Mouse (Mus musculus) c-Kit-positive CD71-positive TER-119-positive erythroid progenitor cells, embryonic 14.5 days (primary cell): ENCODE measurements around the gene Prmt9.

ENCODE experiments used
- DNase-seq: peaks from one replicate; pipeline ENCODE4 v3.0.0-alpha.2; 2013; ENCODE audit warnings: low spot score

Gene Prmt9

DNA sequence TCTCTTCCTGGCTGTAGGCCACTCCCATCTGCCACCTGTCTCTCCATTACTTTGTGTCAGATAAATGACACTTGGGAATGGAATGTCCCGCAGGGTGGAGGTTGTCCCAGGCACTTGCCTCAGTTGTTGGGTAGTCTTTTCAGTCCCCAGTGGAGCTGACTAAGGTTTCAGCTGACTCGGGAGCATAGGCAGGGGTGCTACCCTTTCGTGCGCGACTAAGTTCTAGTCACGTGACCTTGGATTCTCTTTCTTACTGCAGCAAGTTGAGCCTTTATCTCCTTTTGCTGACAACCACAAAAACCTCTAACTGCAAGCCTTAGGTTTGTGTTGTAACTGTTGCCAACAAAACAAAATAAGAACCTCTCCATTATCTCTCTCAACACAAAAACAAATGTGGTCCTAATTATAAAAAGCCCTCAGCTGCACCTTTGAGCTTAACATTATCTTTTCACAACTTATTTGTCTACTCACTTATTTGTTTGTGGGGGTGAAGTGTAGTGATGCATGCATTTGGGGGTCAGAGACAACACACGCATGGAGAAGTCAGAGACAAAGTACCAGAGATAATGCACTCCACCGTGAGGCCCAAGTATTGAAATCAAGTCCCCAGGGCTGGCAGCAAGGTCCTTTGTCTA lies 14.7 kb upstream of the Prmt9 start:
- DNase-seq, result no peak

DNA sequence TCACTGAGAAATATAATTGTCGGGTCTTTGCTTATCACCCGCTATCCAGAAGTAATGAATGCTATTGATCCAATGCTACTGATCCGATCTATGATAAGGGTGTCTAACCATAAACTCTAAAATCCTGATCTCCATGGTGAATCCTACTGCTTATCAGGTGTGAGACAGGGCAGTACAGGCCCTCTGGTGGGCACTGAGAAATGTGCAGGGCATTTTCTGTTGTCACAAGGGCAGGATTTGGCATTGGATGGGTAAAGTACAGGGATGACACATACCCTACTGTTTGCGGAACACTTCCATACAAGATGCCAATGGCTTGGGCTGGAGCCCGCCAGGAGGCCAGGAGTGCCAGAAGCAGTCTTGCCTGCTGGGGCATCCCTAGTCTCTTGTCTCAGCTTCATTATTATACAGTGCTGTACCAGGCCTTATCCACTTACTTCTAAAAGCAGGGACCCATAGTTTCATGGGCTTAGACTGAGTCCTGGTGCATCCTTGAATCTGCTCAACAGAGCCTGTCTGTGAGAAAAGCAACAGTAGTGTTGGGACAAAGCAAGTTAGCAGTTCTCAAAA lies 14.1 kb upstream of the Prmt9 start:
- peak; percentile 31 for DNase-seq

DNA sequence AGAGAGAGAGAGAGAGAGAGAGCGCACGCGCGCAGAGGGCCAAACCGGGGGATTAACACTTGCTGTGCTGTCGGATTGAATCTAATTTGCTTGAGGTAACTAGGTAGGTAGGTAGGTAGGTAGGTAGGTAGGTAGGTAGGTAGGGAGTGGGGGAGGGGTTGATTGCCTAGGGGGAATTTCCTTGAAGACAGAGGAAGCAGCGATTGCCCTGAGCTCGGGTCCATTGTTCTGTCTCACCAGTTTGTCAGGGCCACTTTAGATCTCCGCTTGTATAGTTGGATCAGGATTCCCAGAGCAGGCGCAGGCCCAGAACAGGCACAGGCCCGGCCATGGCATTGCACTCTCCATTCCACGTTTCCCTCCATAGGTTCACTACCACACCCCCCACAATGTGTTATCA lies 12.4 kb upstream of the Prmt9 start:
- no peak for DNase-seq

DNA sequence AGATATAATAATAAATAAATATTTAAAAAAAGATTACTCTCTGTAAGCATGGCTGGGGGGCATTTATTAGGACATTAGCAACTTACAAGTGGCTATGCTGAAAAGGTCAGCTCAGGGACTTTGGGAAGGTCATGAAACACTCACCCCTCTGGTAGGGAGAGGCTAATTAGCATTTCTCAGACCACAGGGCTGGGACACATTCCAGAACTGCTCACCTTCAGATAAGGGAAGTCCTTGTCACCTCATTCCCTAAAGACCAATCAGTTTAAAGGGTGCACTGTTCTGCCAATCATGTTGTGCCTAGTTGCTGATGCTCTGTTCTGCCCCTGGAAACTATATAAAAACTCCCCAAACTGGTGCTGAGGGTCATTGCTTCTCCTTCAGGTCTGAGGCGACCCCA lies 10.9 kb upstream of the Prmt9 start:
- no peak for DNase-seq

DNA sequence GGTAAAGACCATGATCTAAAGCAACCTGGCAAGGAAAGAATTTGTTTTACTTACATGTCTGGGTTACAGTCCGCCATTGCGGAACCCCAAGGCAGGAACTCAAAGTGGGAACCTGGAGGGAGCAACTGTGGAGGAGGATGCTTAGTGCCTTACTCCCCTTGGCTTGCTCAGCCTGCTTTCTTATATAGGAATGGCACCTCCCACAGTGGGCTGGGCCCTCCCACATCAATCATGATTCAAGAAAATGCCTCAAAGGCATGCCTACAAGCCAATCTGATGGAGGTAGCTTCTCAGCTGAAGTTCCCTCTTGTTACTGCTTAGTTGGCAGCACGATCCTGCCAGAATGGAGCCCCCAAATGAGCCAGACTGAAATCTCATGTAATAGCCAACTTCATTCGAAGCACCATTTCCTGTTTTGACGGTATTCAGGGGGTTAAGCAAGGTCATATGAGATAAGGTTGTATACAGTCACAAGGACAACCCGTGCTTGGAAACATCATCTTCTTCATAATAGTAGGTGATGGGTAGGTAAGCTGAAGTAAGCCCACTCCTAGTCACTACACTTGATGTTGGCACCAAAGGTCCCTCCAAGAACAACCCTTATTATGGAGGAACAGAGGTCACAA lies 5.9 kb upstream of the Prmt9 start:
- no peak for DNase-seq

DNA sequence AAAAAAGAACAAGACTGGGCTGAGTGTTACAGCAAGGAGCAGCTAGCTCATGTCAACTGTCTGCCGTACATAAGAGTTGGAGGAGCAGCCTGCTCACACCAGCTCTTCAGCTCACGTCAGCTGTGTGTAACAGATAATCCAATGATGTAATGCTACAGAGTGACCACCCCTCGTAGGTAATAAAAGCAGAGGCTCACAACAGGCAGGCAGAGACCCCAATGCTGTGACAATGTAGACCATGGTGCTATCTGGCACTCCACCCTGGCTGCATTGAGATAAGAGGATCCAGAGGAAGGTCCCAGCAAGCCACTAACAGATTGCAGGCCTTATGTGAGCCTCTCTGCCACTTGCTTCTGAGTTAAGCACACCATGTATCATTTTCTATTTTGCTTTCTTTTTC lies 4.8 kb upstream of the Prmt9 start:
- peak; percentile 42 for DNase-seq

DNA sequence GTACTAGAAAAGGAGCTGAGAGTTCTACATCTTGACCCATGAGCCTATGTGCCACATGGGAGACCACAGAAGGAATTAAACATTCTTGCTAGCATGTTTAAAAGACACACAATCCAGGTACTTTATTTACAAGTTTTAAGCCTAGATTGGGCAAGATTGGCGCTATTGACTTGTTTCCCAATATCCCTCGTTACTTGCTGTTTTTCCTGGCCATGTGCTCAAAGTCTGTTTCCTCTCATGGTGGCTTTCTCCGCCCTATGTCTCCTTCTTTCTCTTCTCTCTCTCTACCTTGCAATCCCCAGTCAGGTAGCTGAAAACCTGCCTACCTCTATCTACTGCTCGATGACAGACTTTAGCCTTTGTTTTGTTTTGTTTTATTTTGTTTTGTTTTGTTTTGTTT lies 3.6 kb upstream of the Prmt9 start:
- DNase-seq, result no peak

DNA sequence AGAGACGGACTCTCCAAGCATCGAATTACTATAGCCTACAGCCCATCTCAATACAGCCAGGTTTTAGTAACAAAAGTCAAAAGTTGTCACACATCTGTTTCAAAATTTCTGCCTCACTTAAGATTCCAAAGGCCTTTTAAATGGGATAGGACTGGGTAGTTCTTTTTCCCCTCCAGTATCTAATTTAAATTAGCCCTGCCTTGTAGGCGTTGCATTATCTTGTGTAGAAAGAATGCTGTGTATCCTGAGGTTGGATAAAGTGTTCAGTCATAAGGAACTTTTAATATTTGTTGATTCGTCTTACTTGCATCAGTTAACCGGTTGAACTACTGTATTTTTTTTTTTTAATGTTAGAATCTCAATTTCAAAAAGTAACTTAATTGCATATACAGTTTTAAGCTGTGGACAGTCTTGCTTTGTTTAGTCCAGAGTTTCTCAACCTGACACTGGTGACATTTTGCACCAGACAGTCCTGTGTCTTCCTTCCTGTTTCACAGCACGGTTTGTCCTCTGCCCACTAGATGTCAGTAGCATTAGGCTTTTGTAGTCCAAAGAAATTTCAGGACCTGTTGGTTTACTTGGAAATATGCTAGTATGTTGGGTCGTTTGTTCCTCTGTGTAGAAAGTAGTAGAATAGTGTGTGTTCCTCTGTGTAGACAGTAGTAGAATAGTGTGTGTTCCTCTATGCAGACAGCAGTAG lies 834 bp downstream of the Prmt9 start:
- DNase-seq, result peak; percentile 56

DNA sequence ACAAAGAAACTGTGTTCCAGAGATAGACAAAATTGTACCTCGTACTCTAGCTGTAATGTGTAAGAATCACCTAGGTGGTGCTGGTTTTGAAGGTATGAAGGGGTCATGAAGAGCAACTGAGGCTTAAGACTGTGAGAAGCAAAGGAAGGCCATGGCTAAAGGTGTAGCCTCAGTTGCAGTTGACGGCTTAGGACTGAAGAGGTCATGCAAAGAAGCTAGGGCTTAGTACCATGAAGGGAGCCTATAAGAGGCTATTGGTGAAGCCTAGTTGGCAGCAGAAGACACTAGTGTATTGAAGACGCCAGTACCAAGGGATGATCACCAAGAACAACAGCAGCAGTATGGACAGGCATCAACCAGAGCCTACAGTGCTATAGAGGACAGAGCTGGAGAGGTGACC lies 3.3 kb downstream of the Prmt9 start:
- DNase-seq, result no peak

DNA sequence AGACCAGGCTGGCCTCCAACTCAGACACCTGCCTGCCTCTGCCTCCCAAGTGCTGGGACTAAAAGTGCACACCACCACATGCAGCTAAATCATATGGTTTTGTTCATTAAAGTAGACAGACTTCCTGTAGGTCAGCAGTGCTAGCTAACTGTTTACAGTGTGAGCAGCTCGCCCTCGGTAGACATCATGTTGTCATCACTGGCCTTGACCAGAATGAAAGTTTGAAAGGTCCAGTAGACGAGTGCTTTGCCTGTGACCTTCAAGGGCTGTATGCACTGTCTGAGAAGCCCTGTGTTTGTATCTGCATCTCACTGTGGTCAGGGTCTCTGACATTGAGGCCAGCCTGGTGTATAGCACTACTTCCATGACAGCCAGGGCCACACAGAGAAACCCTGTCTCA lies 12.2 kb downstream of the Prmt9 start:
- no peak for DNase-seq

DNA sequence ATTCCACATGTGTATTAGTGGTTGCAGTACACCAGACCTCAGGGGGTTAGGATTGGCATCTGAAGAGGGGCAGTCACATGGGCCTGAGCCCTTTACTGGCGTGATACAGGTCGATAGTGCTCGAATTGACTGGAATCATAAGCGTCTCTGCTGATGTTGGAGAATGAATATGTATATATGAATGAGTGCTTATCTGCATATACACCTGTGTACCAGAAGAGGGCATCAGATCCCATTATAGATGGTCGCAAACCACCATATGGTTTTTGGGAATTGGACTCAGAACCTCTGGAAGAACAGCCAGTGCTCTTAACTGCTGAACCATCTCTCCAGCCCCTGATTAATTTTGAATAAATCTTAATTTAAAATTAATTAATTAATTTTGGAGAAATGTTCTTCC lies 25.0 kb downstream of the Prmt9 start:
- DNase-seq, result no peak

DNA sequence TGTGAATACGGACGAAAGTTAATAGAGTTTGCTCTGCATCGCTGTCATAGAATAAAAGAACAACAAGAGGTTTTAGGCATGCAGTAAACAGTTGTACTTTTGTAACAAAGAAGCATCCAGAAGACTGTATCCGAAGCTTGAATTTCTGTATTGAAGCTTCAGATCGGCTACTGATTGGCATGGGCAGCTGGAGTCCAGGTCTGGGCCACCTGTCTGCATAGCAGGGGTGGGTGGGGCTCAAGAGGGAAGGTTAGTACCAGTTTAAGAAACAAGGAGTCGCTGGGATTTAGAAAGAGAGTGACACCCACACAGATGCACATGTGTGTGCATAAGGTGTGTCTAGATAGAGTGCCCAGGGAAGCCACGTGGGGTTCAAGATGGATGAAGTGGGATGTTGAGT lies 28.5 kb downstream of the Prmt9 start:
- no peak for DNase-seq

DNA sequence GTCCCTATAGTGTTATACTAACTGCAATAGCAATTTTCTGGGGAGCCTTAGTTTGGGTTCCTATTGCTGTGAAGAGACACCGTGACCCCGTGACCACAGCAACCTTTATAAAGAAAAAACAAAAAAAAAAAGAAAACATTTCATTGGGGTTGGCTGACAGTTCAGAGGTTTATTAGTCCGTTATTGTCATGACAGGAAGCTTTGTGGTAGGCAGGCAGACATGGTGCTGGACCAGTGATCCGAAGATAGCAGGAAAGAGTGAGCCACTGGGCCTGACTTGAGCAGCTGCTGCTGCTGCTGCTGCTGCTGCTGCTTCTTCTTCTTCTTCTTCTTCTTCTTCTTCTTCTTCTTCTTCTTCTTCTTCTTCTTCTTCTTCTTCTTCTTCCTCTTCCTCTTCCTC lies 35.0 kb downstream of the Prmt9 start:
- DNase-seq, result no peak

DNA sequence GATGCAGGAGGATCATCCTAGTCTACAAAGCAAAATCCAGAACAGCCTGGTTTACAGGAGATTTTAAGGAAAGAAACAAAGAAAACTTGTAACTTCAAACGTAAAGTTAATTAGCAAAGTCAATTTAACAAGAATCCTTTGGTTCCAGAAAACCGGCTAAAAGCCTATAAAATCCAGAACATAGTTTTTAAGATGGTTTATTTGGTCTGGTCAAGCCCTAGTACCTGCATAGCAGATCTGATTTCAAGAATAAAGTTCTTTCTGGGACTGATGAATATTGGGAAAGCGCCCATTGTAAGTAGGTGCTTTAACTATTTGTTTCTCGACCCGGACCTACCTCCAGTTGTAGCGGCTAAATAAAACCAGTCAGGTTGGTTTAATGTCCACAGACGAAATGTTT lies 60.4 kb downstream of the Prmt9 start:
- peak; percentile 2 for DNase-seq

DNA sequence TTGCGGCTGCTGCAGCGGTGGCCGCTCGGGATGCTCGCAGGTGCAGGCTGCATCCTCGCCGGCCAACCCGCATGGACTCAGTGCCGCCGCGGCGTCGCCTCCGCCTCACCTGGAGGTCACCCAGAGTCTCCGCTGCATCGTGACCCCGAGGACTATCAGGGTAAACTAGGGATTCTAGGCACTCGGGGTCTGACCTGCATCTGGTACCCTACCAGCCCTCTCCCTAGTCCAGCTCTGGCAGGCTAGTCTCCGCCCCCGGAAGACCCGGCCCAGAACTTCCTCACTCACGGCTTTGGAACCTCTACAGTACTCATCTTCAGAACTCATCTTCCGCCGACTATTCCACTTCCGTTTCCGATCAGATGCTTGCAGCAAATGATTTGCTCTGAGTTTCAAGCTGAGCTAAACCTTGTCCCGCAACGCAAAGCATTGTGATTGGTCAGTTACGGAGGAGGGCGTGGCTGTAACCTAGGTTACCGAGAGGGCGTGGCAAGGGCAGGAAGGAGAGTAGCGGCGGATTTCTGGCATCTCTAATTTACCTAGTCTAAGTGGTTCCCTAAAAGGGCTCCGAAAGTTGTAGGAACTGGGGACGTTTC lies 61.3 kb downstream of the Prmt9 start, which contains the start of gene Tmem184c:
Gene Tmem184c, minus strand, starts transcription at position 325 of the 596 bp plus-strand sequence.
- peak; percentile 91 for DNase-seq

DNA sequence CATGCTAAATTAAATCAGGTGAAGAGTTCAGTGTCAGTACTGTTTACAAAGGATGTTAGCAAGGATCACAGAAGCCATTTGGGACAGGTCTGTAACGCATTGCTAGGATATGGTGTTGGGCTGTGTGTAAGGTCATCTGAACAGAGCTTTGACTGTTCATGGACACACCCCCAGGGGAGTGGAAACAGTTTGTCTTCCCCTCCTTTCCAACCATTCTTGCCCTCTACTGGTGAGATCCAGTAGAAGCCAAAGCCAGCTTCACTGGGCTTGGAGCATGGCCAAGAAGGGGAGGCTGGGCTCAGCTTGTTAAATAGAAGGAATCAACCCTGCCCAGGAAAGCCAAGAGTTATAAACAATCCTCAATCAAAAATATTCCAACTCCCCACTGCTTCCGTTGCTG lies 68.7 kb downstream of the Prmt9 start:
- DNase-seq, result peak; percentile 3

DNA sequence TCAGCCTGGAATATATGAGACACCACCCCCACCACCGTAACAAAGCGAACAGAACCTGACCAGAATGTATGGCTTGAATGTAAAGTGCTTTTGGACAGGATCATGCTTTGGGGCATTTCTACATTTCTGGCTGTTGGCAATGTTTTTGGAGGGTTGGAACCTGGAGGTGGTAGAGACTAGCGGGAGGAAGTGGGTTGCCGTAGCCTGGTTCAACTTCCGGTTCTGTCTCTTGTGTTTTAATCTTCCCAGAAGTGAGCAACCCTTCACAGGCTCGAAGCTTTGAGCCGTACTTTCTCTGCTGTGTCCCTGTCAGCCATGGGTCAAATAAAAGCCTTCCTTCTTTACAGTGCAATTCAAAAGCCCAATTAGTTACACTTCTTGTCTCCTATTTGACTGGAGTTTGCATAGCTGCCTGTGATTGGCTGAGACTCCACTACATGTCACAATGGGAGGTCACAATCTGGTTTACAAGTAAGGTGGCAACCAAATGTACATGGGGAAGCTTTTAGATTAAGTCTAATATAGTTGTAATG lies 74.5 kb downstream of the Prmt9 start:
- no peak for DNase-seq

DNA sequence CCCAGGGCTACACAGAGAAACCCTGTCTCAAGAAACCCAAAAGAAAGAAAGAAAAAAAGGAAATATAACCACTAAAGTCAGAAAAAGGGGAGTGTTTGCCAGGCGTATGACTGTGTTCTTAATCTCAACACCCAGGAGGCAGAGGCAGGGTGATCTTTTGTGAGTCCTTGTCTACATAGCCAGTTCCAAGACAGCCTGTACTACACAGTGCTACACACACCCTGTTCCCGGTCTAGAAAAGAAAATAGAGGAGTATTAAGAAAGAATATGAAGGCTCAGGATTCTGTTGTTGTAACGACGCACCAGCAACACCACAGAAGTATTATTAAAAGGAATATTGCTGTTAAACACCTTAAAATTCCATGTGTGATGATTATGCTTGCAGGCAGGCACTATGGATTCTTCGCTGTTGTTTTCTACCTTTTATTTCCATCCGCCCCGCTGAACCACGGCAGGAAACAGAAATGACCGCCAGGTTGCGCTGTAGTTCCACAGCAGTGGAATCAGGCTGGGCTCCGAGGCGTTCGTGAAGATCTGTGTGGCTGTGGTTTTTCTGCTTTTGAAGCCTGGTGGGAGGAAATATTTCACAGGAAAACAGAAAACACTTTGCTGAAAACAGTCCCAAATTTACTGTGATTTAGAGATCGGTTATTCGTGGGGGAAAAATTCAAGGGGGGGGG lies 80.8 kb downstream of the Prmt9 start:
- DNase-seq, result peak; percentile 38

DNA sequence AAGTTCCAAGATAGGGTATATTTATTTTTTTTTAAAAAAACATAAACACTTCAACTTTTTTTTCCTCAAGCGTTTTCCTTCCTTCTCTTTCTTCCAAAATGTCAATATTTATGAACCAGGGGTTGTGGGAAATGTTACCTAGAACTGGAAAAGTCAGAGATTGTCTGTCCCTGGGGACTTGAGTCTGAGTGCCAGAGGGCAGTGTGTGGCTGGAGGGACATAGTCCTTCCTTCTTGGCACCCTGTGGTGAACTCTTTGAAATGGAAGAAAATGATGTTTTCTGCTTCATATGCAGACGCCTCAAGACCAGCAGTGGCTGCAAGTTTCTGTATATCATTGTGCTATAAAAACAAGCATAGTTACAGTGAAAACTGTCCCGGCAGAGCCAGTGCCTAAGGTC lies 81.5 kb downstream of the Prmt9 start:
- no peak for DNase-seq
